Mouse (Mus musculus): ENCODE measurements around the gene Clba1. TPM values are rescaled to one million over a fixed set of nuclear protein-coding genes. Genes with fewer than 3 reads are reported as not detected.

The Clba1 gene
- polyA plus RNA-seq, 1 experiment from 2014 or later, result 7.0 TPM

- Histone ChIP-seq H3K4me1 (ENCODE audit: control insufficient read depth, insufficient read depth, low read length) (no peaks in the 10 kb centered on the region), H3K9me3 (ENCODE audit: control insufficient read depth, low read length) (no peaks in the 10 kb centered on the region), H3K36me3 (ENCODE audit: control insufficient read depth, insufficient read depth, low read length) (no peaks in the 10 kb centered on the region), H3K4me3 (ENCODE audit: low read depth, low read length) (no peak overlapping the region), H3K4me2 (ENCODE audit: low read depth, severe bottlenecking) (no peak overlapping the region), H3K27me3 (ENCODE audit: control insufficient read depth, insufficient read depth, low read length) (no peaks in the 10 kb centered on the region), H3K9ac (ENCODE audit: low read length) (no peak overlapping the region), H3K27ac (replicated peaks; ENCODE audit: low read depth, low read length) (no peak overlapping the region)
- ATAC-seq (ENCODE audit: insufficient number of reproducible peaks, low FRiP score, low TSS enrichment, low read depth), result no peak
- DNase-seq (ENCODE audit: low spot score), result no peak
- 89% methylated on average over 7 of the region's 7 CpGs for WGBS
Measured at GRCm38 (mm10) chr12:112766586-112766985, 42.2 kb upstream of the Clba1 start.

DNA sequence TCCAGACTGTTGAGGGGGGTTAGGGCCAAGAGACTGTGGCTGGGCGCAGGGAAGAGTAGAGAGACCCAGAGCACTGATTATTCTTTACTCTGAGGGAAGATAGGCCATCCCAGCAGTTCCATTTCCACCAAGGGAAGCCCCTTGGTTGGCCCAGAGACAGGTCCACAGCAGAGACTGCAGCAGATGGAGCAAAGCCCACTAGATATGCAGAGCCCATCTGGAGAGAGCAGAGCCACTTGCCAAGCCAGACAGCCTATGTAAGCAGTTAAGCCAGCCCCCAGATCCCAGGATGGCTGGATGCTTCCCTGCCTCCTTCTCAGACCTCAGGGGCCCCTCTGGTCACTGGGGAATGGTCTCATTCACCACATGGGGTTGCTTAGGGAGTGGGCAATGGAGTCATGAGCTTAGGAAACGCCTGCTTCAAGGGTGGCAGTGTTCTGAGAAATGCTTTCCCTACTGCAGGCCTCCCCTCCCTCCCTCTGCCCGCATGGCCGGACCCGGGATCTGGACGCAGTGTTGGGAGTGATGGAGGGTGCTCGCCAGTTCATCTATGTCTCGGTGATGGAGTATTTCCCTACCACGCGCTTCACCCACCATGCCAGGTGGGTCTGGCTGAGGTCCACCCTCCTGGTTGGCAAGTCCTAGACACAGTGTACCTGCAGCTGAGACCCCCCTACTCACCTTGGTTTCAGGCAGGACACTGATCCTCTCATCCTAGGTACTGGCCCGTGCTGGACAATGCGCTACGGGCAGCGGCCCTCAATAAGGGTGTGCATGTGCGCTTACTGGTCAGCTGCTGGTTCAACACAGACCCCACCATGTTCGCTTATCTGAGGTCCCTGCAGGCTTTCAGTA lies 41.5 kb upstream of the Clba1 start:
- 89% methylated on average over 16 of the region's 16 CpGs for WGBS
- no peak for ATAC-seq (ENCODE audit: insufficient number of reproducible peaks, low FRiP score, low TSS enrichment, low read depth)

DNA sequence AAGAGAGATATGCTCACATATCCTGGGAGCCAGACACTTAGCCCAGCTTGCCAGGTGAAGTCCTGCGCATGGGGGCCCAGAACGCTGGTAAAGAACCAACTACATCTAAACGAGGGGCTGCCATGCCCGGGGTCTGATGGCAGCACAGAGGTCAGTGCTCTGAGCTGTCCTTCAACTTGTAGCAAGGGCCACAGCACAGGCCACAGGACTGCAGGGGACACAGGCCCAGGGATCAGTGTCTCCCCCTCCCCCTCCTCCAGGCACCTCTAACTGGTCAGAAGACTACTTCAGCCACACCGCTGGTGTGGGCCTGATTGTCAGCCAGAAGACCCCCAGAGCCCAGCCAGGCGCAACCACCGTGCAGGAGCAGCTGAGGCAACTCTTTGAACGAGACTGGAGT lies 40.6 kb upstream of the Clba1 start:
- no peaks in the 10 kb centered on the region for H3K27me3 ChIP-seq (ENCODE audit: control insufficient read depth, insufficient read depth, low read length)
- no peak overlapping the region for H3K4me3 ChIP-seq (ENCODE audit: low read depth, low read length)
- 84% methylated on average over 8 of the region's 8 CpGs for WGBS
- DNase-seq (ENCODE audit: low spot score), result no peak
- H3K4me2 ChIP-seq (ENCODE audit: low read depth, severe bottlenecking), result no peak overlapping the region
- no peaks in the 10 kb centered on the region for H3K4me1 ChIP-seq (ENCODE audit: control insufficient read depth, insufficient read depth, low read length)
- no peaks in the 10 kb centered on the region for H3K36me3 ChIP-seq (ENCODE audit: control insufficient read depth, insufficient read depth, low read length)
- no peak overlapping the region for H3K9ac ChIP-seq (ENCODE audit: low read length)
- H3K27ac ChIP-seq (replicated peaks; ENCODE audit: low read depth, low read length), result no peak overlapping the region
- ATAC-seq (ENCODE audit: insufficient number of reproducible peaks, low FRiP score, low TSS enrichment, low read depth), result no peak
- no peaks in the 10 kb centered on the region for H3K9me3 ChIP-seq (ENCODE audit: control insufficient read depth, low read length)

More for the DNA sequence above, 41.5 kb upstream of the Clba1 start:
- no peaks in the 10 kb centered on the region for H3K36me3 ChIP-seq (ENCODE audit: control insufficient read depth, insufficient read depth, low read length)
- H3K9ac ChIP-seq (ENCODE audit: low read length), result no peak overlapping the region
- no peak overlapping the region for H3K27ac ChIP-seq (replicated peaks; ENCODE audit: low read depth, low read length)
- H3K4me3 ChIP-seq (ENCODE audit: low read depth, low read length), result no peak overlapping the region
- no peak overlapping the region for H3K4me2 ChIP-seq (ENCODE audit: low read depth, severe bottlenecking)
- H3K9me3 ChIP-seq (ENCODE audit: control insufficient read depth, low read length), result no peaks in the 10 kb centered on the region
- H3K4me1 ChIP-seq (ENCODE audit: control insufficient read depth, insufficient read depth, low read length), result no peaks in the 10 kb centered on the region
- H3K27me3 ChIP-seq (ENCODE audit: control insufficient read depth, insufficient read depth, low read length), result no peaks in the 10 kb centered on the region
- DNase-seq (ENCODE audit: low spot score), result no peak

DNA sequence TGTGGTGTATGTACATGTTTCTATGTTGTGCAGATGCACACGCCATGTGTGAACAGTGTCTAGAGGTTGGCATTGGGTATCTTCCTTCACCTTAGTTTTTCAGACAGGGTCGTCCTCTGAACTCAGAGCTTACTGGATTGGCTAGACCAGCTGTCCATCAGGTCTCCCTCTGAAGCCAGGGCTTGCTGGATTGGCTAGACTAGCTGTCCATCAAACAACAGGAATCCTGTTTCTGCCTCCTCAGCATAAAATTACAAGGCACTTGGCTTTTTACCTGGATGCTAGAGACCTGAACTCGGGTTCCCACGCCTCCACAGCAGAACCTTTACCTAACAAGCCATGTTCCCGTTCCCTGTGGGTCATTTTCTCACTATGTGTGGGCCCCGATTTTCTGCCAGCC lies 39.7 kb upstream of the Clba1 start:
- Histone ChIP-seq H3K9ac (ENCODE audit: low read length) (no peak overlapping the region), H3K27me3 (ENCODE audit: control insufficient read depth, insufficient read depth, low read length) (no peaks in the 10 kb centered on the region), H3K4me3 (ENCODE audit: low read depth, low read length) (no peak overlapping the region), H3K27ac (replicated peaks; ENCODE audit: low read depth, low read length) (no peak overlapping the region), H3K4me2 (ENCODE audit: low read depth, severe bottlenecking) (no peak overlapping the region), H3K4me1 (ENCODE audit: control insufficient read depth, insufficient read depth, low read length) (no peaks in the 10 kb centered on the region), H3K9me3 (ENCODE audit: control insufficient read depth, low read length) (no peaks in the 10 kb centered on the region), H3K36me3 (ENCODE audit: control insufficient read depth, insufficient read depth, low read length) (no peaks in the 10 kb centered on the region)
- DNase-seq (ENCODE audit: low spot score) (no peak), ATAC-seq (ENCODE audit: insufficient number of reproducible peaks, low FRiP score, low TSS enrichment, low read depth) (no peak)
- 90% methylated on average over 6 of the region's 6 CpGs for WGBS

DNA sequence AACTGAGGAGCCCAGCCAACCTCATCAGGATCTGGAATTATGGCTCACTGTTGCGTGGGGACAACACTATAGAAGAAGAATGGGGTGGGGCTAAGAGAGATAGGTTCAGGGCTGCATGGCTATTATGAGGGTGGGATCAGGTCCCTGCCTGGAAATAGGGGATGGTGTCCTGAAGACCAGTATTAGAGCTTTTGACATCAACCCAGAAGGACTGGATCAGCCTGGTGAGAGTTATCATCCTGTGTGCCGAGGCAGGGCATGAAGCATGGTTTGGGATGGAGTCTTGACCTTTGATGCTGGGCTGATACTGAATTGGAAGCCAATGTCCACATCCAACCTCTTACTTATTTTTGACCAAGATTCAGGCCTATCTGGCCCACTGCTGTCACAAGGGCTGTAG lies 39.0 kb upstream of the Clba1 start:
- no peak overlapping the region for H3K4me3 ChIP-seq (ENCODE audit: low read depth, low read length)
- H3K36me3 ChIP-seq (ENCODE audit: control insufficient read depth, insufficient read depth, low read length), result no peaks in the 10 kb centered on the region
- H3K27me3 ChIP-seq (ENCODE audit: control insufficient read depth, insufficient read depth, low read length), result no peaks in the 10 kb centered on the region
- H3K27ac ChIP-seq (replicated peaks; ENCODE audit: low read depth, low read length), result no peak overlapping the region
- 78% methylated on average over 2 of the region's 2 CpGs for WGBS
- no peak for ATAC-seq (ENCODE audit: insufficient number of reproducible peaks, low FRiP score, low TSS enrichment, low read depth)
- no peak overlapping the region for H3K4me2 ChIP-seq (ENCODE audit: low read depth, severe bottlenecking)
- no peaks in the 10 kb centered on the region for H3K4me1 ChIP-seq (ENCODE audit: control insufficient read depth, insufficient read depth, low read length)
- no peak for DNase-seq (ENCODE audit: low spot score)
- H3K9ac ChIP-seq (ENCODE audit: low read length), result no peak overlapping the region
- H3K9me3 ChIP-seq (ENCODE audit: control insufficient read depth, low read length), result no peaks in the 10 kb centered on the region

GRCm38 (mm10) chr12:112770396-112770795 lies 38.3 kb upstream of the Clba1 start:
- Histone ChIP-seq H3K4me2 (ENCODE audit: low read depth, severe bottlenecking) (no peak overlapping the region), H3K36me3 (ENCODE audit: control insufficient read depth, insufficient read depth, low read length) (no peaks in the 10 kb centered on the region), H3K4me3 (ENCODE audit: low read depth, low read length) (no peak overlapping the region), H3K9ac (ENCODE audit: low read length) (no peak overlapping the region), H3K27me3 (ENCODE audit: control insufficient read depth, insufficient read depth, low read length) (no peaks in the 10 kb centered on the region), H3K4me1 (ENCODE audit: control insufficient read depth, insufficient read depth, low read length) (no peaks in the 10 kb centered on the region), H3K9me3 (ENCODE audit: control insufficient read depth, low read length) (no peaks in the 10 kb centered on the region), H3K27ac (replicated peaks; ENCODE audit: low read depth, low read length) (no peak overlapping the region)
- ATAC-seq (ENCODE audit: insufficient number of reproducible peaks, low FRiP score, low TSS enrichment, low read depth) (no peak), DNase-seq (ENCODE audit: low spot score) (no peak)
- WGBS, result 75% methylated on average over 4 of the region's 4 CpGs

GRCm38 (mm10) chr12:112772306-112772705 lies 36.4 kb upstream of the Clba1 start:
- no peak for ATAC-seq (ENCODE audit: insufficient number of reproducible peaks, low FRiP score, low TSS enrichment, low read depth)
- no peaks in the 10 kb centered on the region for H3K36me3 ChIP-seq (ENCODE audit: control insufficient read depth, insufficient read depth, low read length)
- H3K4me3 ChIP-seq (ENCODE audit: low read depth, low read length), result no peak overlapping the region
- DNase-seq (ENCODE audit: low spot score), result no peak
- no peaks in the 10 kb centered on the region for H3K4me1 ChIP-seq (ENCODE audit: control insufficient read depth, insufficient read depth, low read length)
- H3K9me3 ChIP-seq (ENCODE audit: control insufficient read depth, low read length), result no peaks in the 10 kb centered on the region
- H3K27me3 ChIP-seq (ENCODE audit: control insufficient read depth, insufficient read depth, low read length), result no peaks in the 10 kb centered on the region
- H3K27ac ChIP-seq (replicated peaks; ENCODE audit: low read depth, low read length), result no peak overlapping the region
- WGBS, result 90% methylated on average over 14 of the region's 14 CpGs
- no peak overlapping the region for H3K9ac ChIP-seq (ENCODE audit: low read length)
- no peak overlapping the region for H3K4me2 ChIP-seq (ENCODE audit: low read depth, severe bottlenecking)

GRCm38 (mm10) chr12:112773366-112773765 lies 35.4 kb upstream of the Clba1 start:
- no peak overlapping the region for H3K4me2 ChIP-seq (ENCODE audit: low read depth, severe bottlenecking)
- no peak overlapping the region for H3K4me3 ChIP-seq (ENCODE audit: low read depth, low read length)
- H3K27me3 ChIP-seq (ENCODE audit: control insufficient read depth, insufficient read depth, low read length), result no peaks in the 10 kb centered on the region
- H3K36me3 ChIP-seq (ENCODE audit: control insufficient read depth, insufficient read depth, low read length), result no peaks in the 10 kb centered on the region
- H3K9ac ChIP-seq (ENCODE audit: low read length), result no peak overlapping the region
- H3K27ac ChIP-seq (replicated peaks; ENCODE audit: low read depth, low read length), result no peak overlapping the region
- H3K4me1 ChIP-seq (ENCODE audit: control insufficient read depth, insufficient read depth, low read length), result no peaks in the 10 kb centered on the region
- 49% methylated on average over 9 of the region's 9 CpGs for WGBS
- DNase-seq (ENCODE audit: low spot score) (no peak), ATAC-seq (ENCODE audit: insufficient number of reproducible peaks, low FRiP score, low TSS enrichment, low read depth) (no peak)
- H3K9me3 ChIP-seq (ENCODE audit: control insufficient read depth, low read length), result no peaks in the 10 kb centered on the region

DNA sequence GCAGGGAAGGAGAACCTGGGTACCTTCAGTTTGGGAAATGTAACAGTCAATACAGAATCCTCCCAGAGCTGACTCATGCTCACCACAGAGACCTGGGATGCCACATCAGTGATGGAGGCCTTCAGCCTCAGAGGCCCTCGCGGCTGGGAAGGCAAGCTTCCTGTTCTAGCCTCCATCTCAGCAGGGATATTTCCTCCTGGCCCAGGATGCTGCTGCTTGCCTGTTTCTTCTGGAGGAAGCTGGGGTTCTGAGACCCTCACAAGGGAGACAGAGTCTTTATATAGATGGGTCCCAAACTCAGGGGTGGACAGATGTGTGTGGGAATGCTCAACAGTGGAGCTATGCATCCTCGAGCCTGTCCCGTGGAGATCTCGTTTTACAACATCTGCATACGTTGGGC lies 34.7 kb upstream of the Clba1 start:
- Histone ChIP-seq H3K27me3 (ENCODE audit: control insufficient read depth, insufficient read depth, low read length) (no peaks in the 10 kb centered on the region), H3K4me3 (ENCODE audit: low read depth, low read length) (no peak overlapping the region), H3K4me1 (ENCODE audit: control insufficient read depth, insufficient read depth, low read length) (no peaks in the 10 kb centered on the region), H3K27ac (replicated peaks; ENCODE audit: low read depth, low read length) (no peak overlapping the region), H3K36me3 (ENCODE audit: control insufficient read depth, insufficient read depth, low read length) (no peaks in the 10 kb centered on the region), H3K4me2 (ENCODE audit: low read depth, severe bottlenecking) (no peak overlapping the region), H3K9ac (ENCODE audit: low read length) (no peak overlapping the region), H3K9me3 (ENCODE audit: control insufficient read depth, low read length) (no peaks in the 10 kb centered on the region)
- DNase-seq (ENCODE audit: low spot score) (no peak), ATAC-seq (ENCODE audit: insufficient number of reproducible peaks, low FRiP score, low TSS enrichment, low read depth) (no peak)
- 85% methylated on average over 6 of the region's 6 CpGs for WGBS
